Mouse (Mus musculus): Measurements from ENCODE around the gene Ippk. TPM values are rescaled to one million over a fixed set of nuclear protein-coding genes. Genes with fewer than 3 reads are reported as not detected.

Gene Ippk
- polyA plus RNA-seq, 1 experiment from 2014 or later = 17.9 TPM

- no peak within 1 kb of the TSS for H3K4me3 ChIP-seq (ENCODE audit: low read length)
- ATAC-seq (ENCODE audit: low FRiP score, low TSS enrichment) = no peak
- no peaks in the 10 kb centered on the region for H3K4me1 ChIP-seq (ENCODE audit: insufficient read depth, low read length)
- no peak within 1 kb of the TSS for H3K4me2 ChIP-seq (replicated peaks; ENCODE audit: low read depth, low read length)
- H3K27me3 ChIP-seq (ENCODE audit: insufficient read depth, low read length) = no peaks in the 10 kb centered on the region
- 65% methylated on average over 4 of the region's 4 CpGs for WGBS
- no peaks in the 10 kb centered on the region for H3K9me3 ChIP-seq (ENCODE audit: low read length)
- no peak within 1 kb of the TSS for H3K27ac ChIP-seq (ENCODE audit: low read length)
- no peaks in the 10 kb centered on the region for H3K36me3 ChIP-seq (ENCODE audit: insufficient read depth, low read length)
- H3K9ac ChIP-seq (replicated peaks; ENCODE audit: low read length) = no peak within 1 kb of the TSS
These were observed 83.5 kb downstream of the Ippk start, which contains the start of gene Ecm2 for GRCm38 (mm10) chr13:49504510-49504909. Gene Ecm2, plus strand, starts transcription at chr13:49504810.

GRCm38 (mm10) chr13:49505776-49506175, 84.7 kb downstream of the Ippk start:
- no peak for ATAC-seq (ENCODE audit: low FRiP score, low TSS enrichment)
- no peak overlapping the region for H3K27ac ChIP-seq (ENCODE audit: low read length)
- no peak overlapping the region for H3K4me2 ChIP-seq (replicated peaks; ENCODE audit: low read depth, low read length)
- no peaks in the 10 kb centered on the region for H3K4me1 ChIP-seq (ENCODE audit: insufficient read depth, low read length)
- H3K9ac ChIP-seq (replicated peaks; ENCODE audit: low read length) = no peak overlapping the region
- no peaks in the 10 kb centered on the region for H3K36me3 ChIP-seq (ENCODE audit: insufficient read depth, low read length)
- H3K4me3 ChIP-seq (ENCODE audit: low read length) = no peak overlapping the region
- no peaks in the 10 kb centered on the region for H3K9me3 ChIP-seq (ENCODE audit: low read length)
- WGBS = 88% methylated on average over 4 of the region's 4 CpGs
- H3K27me3 ChIP-seq (ENCODE audit: insufficient read depth, low read length) = no peaks in the 10 kb centered on the region

- Histone ChIP-seq H3K9ac (replicated peaks; ENCODE audit: low read length) (no peak overlapping the region), H3K4me2 (replicated peaks; ENCODE audit: low read depth, low read length) (no peak overlapping the region), H3K4me3 (ENCODE audit: low read length) (no peak overlapping the region), H3K27me3 (ENCODE audit: insufficient read depth, low read length) (no peaks in the 10 kb centered on the region), H3K4me1 (ENCODE audit: insufficient read depth, low read length) (no peaks in the 10 kb centered on the region), H3K36me3 (ENCODE audit: insufficient read depth, low read length) (no peaks in the 10 kb centered on the region), H3K27ac (ENCODE audit: low read length) (no peak overlapping the region), H3K9me3 (ENCODE audit: low read length) (no peaks in the 10 kb centered on the region)
- WGBS = 69% methylated on average over 3 of the region's 3 CpGs
- ATAC-seq (ENCODE audit: low FRiP score, low TSS enrichment) = no peak
These were observed 86.1 kb downstream of the Ippk start for GRCm38 (mm10) chr13:49507176-49507575.

Other genes starting within 250 kb of the Ippk start
- gene Ninj1, start 233.8 kb upstream of the Ippk start, polyA plus RNA-seq (2015; fragmentation: Nextera tagmentation; extraction: Ambion mirVana) = 76.1 and 77.1 TPM in 2 replicates
- 50.0 and 52.6 TPM in 2 replicates for gene Card19, start 205.2 kb upstream of the Ippk start, polyA plus RNA-seq (2015; fragmentation: Nextera tagmentation; extraction: Ambion mirVana)
- 31.2 and 34.5 TPM in 2 replicates for gene Susd3, start 172.5 kb upstream of the Ippk start, polyA plus RNA-seq (2015; fragmentation: Nextera tagmentation; extraction: Ambion mirVana)
- 1.0 and 1.1 TPM in 2 replicates for gene Fgd3, start 100.9 kb upstream of the Ippk start, polyA plus RNA-seq (2015; fragmentation: Nextera tagmentation; extraction: Ambion mirVana)
- gene Bicd2, start 79.7 kb upstream of the Ippk start, polyA plus RNA-seq (2015; fragmentation: Nextera tagmentation; extraction: Ambion mirVana) = 27.9 and 29.4 TPM in 2 replicates
- 0.76 and 1.9 TPM in 2 replicates for gene Tes3-ps, start 72.1 kb downstream of the Ippk start, polyA plus RNA-seq (2015; fragmentation: Nextera tagmentation; extraction: Ambion mirVana)
- 1.1 and 1.3 TPM in 2 replicates for gene Ecm2, start 83.6 kb downstream of the Ippk start, polyA plus RNA-seq (2015; fragmentation: Nextera tagmentation; extraction: Ambion mirVana)
- gene Aspn, start 123.2 kb downstream of the Ippk start, polyA plus RNA-seq (2015; fragmentation: Nextera tagmentation; extraction: Ambion mirVana) = 16.0 and 19.9 TPM in 2 replicates
- 1.0 and 2.0 TPM in 2 replicates for gene Omd, start 161.2 kb downstream of the Ippk start, polyA plus RNA-seq (2015; fragmentation: Nextera tagmentation; extraction: Ambion mirVana)
- gene Ogn, start 186.8 kb downstream of the Ippk start, polyA plus RNA-seq (2015; fragmentation: Nextera tagmentation; extraction: Ambion mirVana) = 54.9 and 59.1 TPM in 2 replicates
- 26.2 and 28.6 TPM in 2 replicates for gene Cenpp, start 231.5 kb downstream of the Ippk start, polyA plus RNA-seq (2015; fragmentation: Nextera tagmentation; extraction: Ambion mirVana)
- gene Nol8, start 231.8 kb downstream of the Ippk start, polyA plus RNA-seq (2015; fragmentation: Nextera tagmentation; extraction: Ambion mirVana) = 15.1 and 15.7 TPM in 2 replicates

Measured in kidney, embryonic 16.5 days (tissue).